Comparison of ENCODE assay signal across 8 mouse cellular contexts in the genomic region with DNA sequence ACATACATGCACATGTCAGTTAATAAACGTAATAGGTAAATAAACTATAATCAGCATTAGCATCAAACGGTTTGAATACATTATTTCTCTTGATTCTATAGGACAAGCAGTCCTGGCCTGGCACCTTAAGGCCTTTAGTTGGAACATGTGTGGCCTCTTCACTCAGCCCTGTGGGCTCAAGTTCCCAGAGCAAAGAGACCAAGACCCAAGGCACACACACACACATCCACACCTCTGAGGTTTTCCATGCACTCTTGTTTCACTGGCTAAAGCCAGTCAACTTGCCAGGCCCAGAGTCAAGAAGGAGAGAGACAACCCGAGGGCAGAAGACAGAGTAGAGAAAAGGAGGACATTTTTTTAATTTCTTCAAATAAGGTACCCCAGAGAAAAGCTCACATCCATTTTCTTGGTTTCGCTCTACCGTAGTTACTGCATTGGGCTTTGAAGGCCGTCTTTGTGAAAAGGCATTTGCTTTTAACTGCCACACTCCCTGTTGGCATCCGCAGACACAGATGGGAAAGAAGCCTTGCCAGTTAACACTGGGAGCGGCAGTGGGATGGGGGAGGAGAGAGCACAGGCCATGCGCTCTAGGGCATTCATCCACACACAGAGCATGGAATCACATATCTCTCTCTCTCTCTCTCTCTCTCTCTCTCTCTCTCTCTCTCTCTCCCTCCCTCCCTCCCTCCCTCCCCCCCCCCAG. TPM values are rescaled to one million over a fixed set of nuclear protein-coding genes. Genes with fewer than 3 reads are reported as not detected.
DNase-seq lines count a peak whose midpoint lies in the region.
"Had no signal": no experiment of that assay in that cellular context is flagged by ENCODE, and none has a peak within 500 bp of the region (broad histone marks: within the 10 kb centered on the region; RNA-seq: fewer than 3 reads in every experiment).

No protein-coding gene starts in this region.

- peak; percentile 27 to 43 for DNase-seq in left cerebral cortex, postnatal 10 days (ENCODE audit: extremely low spot score in 1 of 2, low spot score in 2 of 2)
- no peak for DNase-seq in left cerebral cortex, adult 11 months (ENCODE audit: low spot score)
- peak; percentile 73 for DNase-seq in cerebellum, adult 11 months
- peak; percentile 75 for DNase-seq in cerebellum, postnatal 36 days
- peak; percentile 42 to 56 for DNase-seq in layer of hippocampus, postnatal 10 days (ENCODE audit: low spot score in 2 of 2)
- DNase-seq in adrenal gland, postnatal 4 days (ENCODE audit: low spot score in 2 of 2), result no peak
- no peak for DNase-seq in gastrocnemius, postnatal 36 days
- DNase-seq: spleen, adult 18-20 months had no signal

- intact Hi-C loops in left cerebral cortex, postnatal 10 days (cut with DNase I), result no loop called here
- intact Hi-C loops in gastrocnemius, postnatal 36 days (cut with DNase I), result no loop called here

RNA-seq across cellular contexts. Expression of a gene that starts 22.2 kb away (rescaled TPM):
- 10 to 100 TPM in 1 of 2 experiments, 1 to 10 TPM in 1; 7.3 to 12.4 TPM for total RNA-seq in left cerebral cortex, postnatal 10 days (2021)
- total RNA-seq in layer of hippocampus, postnatal 10 days (2021), result 1 to 10 TPM; 2.1 to 2.4 TPM
- 1 to 10 TPM; 3.2 to 5.0 TPM for total RNA-seq in adrenal gland, postnatal 4 days (2021)
- 1 to 10 TPM; 1.3 to 1.9 TPM for total RNA-seq in gastrocnemius, postnatal 36 days (2021)

Comparison
In these comparisons a context has a peak if more than half of its experiments do, and no peak if none do; other contexts are left out.
1. DNase-seq: peak in left cerebral cortex, postnatal 10 days (2 of 2), cerebellum, adult 11 months (single experiment), cerebellum, postnatal 36 days (2 of 2) and layer of hippocampus, postnatal 10 days (2 of 2); none in left cerebral cortex, adult 11 months (single experiment), adrenal gland, postnatal 4 days (0 of 2) and gastrocnemius, postnatal 36 days (0 of 2).